Mouse (Mus musculus) CD8-positive naive resting alpha-beta T cell, adult 2 months (primary cell): ENCODE results near the gene Raf1.

Experiments
- DNase-seq, 2 experiments: peaks; one replicate each; pipeline ENCODE4 v3.0.0; 2022; ENCODE audit warnings: low read depth in 2 of 2, low spot score in 2 of 2

Raf1 gene

GRCm38 (mm10) chr6:115574171-115574570 lies 102.3 kb downstream of the Raf1 start:
- no peak for DNase-seq
